Mouse (Mus musculus) frontal cortex, postnatal 25 days (tissue): ENCODE measurements around the gene Serping1.
A peak's percentile ranks its signal among the peaks of the same experiment; 100 is the strongest.
"Not testable (repeated sequence)": the region's sequence is repeated elsewhere in the genome, so short reads cannot be mapped to it uniquely, and the experiment has no call there.

Source experiments
- DNase-seq, 2 experiments: peaks; one replicate each; pipeline ENCODE4 v3.0.0; 2022; ENCODE audit warnings: low spot score in 2 of 2

The Serping1 gene

DNA sequence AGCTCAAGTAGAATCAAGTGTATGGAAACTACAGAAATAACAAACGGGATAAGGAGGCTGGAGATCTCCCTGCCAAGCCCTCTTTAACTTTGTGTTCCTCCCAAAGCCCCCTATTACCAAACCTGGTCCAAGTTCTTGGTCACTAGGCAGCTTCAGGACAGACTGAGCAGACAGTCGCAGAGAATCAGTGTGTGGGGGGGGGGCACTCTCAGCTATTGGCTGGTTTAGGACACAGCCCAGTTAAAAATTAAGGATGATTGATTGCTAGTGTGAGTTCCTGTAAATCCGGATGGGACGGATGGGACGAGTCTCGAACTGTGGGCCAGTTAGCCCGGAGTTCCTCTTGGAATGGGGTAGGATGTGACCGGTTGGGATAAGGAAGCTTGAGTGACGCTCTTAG lies at the start of gene Serping1:
TSS of gene Serping1 (minus strand) at position 204 of the 400 bp plus-strand sequence.
- no peak for DNase-seq

DNA sequence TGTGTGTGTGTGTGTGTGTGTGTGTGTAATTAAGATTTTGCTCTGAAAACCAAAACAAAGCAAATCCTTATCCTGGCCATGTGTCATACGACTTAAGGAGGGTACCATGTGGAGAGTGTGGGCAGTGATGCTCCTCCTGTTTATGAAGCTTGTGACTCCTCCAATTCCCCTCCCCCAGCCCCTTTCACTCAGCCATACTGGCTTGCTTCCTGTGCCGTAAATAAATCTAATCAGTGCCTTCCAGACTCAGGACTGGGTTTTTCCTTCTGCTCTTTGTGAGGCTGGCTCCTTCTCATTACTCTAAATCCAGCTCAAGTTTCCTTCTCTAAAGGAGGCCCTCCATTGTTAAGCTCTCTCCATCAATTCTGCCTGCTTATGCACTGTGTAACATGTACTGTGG lies 48.0 kb upstream of the Serping1 start:
- no peak for DNase-seq

DNA sequence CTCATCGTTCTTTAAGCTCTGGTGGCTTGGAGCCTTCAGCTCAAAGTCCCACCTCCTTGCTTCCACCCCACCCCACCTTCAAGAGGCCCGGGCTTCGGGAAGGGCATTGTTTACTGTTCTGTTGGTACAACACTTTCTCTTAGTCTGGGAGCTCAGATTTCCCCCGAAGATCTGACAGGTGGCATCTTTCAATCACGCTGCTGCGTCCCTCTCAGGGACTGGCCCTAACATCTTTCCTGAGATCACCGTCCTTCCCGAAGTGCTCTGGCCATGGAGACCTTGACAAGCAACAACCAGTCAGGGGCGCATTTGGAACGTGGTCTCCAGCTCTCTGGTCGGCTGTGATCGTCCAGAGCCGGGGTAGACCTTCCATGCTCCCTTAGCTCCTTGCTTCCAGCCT lies 47.3 kb upstream of the Serping1 start, which contains the start of gene Smtnl1:
TSS of gene Smtnl1 (minus strand) at position 101 of the 400 bp plus-strand sequence.
- DNase-seq = no peak

DNA sequence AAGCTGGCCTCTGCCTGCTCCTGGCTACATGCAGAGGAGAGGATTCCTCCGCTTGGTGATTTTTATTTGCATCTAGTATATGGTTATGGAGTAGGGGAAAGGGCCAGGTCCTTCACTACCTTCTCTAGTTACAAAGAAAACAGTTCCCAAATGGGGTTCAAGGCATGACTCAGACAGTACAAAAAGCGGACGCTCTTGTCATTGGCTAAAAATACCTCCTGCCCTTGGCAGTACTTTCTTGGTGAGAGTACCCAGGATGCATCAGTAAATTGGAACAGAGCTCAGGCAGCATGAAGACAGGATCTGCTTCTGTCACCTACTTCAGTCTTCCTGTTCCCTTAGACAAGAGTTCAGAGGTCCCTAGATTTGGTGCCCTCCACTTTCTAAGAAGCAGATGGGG lies 44.6 kb upstream of the Serping1 start:
- no peak for DNase-seq

DNA sequence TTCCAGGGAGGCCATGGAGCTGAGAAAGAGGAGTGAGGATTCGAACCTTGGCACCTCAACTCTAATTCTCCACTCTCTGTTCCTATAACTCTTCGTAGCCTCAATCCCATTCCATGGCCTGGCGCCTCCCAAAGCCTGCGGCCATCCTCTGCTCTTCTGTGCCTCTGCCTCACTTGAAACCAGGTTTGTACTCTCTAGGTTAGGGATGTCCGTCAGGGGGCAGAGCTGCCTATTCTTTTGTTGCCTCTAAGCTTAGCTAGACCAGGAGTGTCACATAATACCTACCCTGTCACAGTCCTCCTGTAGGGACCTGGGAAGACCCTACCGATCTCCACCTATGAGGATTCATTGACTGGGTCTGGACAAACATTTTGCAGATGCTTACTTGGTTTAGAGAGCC lies 37.4 kb upstream of the Serping1 start:
- DNase-seq = no peak

DNA sequence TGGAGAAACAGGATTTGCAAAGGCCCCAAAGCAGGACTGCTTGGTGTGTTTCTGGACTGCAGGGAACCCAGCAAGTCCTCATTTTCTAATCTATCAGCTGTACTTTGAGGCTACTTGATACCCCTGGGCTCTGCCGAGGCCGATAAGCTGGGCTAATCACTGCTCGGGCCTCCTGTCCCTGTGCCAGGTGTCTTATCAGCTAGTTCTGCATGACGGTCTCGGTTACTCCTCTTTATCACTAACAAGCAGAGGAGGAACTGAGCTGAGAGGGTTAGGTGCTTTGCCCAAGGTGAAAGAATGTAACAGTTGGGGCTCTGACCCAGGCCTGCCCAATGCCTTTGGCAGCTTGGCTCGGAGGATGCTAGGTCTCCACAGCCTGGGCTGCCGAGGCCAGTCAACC lies 36.6 kb upstream of the Serping1 start:
- DNase-seq = no peak

DNA sequence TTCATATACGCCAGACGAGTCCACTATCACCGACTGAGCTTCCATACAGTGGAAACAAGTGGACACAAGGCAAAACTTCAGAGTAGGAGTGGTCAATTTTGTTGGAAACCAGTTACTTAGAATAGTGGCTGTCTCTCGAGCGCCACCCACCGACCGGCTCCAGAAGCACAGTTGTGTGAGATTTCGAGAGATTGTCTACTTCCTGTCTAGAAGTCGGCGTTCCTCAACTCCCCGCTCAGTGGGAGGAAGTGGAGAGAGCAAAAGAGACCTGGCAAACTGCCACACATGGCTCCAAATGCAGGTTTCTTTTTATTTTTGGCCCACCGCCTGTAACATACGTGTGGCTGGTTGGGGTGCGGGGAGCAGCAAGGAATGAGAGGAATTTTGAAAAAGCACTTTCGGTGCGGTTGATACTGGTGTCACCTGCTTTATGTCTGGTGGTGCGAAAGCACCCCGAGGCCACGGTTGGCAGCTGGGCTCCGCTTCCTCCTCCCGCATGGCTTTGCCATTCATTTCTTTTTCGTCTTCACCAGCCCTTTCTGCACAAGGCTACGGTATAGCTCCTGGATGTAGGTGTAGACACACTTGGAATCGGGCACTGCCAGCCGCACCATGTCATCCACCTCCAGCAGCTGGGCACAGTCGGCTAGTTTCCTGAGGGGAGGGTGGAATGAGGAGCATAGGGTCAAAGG lies 35.8 kb upstream of the Serping1 start:
- DNase-seq = peak; percentile 78 to 83

DNA sequence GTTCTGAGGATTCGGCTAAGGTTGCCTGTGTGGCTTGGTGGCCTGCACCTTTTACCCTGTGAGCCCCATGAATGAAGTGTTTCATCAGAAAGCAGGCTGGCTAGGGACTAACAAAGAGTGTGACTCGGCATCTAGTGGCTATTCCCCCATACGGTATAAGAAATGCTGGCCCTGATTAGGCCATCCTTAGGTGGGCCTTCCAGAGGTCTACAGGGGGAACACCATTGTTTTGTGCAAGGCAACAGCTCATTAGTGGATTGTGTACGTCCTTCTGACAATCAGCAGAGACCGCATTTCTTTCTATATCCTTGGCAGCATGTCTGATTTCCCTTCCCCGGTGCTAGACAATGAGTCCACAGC lies 35.3 kb upstream of the Serping1 start:
- DNase-seq = no peak

DNA sequence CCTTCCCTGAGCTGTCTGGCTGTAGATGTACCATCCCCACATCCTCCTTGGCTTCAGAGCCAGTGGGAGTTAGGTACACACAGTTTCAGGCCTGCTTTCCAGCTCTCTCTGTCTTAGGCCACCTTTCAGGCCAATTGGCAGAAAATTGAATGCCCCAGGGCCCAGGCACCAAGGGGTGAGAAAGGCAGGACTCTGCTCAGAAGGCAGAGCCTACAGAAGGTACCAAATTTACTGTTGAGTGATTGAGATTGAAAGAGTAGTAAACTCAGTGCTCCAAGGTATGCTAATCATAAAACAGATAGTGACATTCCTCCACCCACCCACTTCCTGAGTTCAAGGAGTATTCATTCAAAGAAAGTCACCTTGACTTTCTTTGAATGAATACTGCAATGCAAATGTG lies 34.1 kb upstream of the Serping1 start:
- DNase-seq = no peak

DNA sequence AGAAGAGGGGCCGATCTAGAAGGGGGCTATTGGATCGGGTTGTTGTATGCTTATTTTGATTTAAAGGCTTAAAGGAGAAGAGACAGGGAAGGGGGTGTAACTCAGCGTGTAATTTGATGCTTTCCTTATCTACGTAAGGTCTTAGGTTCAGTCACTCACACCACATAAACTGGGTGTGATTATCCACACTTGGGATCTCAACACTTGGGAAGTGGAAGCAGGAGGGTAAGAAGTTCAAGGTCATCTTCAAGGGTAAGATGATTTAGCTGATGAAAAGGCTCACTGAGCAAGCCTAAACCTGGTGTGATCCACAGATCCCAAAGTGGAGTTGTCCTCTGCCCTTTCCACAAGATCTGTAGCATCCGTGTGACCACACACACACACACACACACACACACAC lies 31.3 kb upstream of the Serping1 start:
- no peak for DNase-seq

DNA sequence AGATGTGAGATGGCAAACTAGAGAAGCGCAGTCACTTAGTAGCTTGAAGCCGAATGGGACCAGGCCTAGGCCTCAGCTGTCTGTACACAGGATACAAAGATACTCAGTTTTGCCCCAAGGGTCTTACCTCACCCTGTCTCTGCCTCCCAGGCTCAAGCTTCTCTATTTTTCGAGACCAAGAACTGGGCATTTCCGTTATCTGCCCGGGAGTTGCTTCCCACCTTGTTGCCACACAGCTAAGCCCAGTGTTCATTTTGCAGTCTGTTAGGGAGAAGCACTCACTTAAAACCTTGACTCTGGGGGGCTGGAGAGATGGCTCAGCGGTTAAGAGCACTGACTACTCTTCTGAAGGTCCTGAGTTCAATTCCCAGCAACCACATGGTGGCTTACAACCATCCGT lies 28.7 kb upstream of the Serping1 start:
- DNase-seq = no peak

DNA sequence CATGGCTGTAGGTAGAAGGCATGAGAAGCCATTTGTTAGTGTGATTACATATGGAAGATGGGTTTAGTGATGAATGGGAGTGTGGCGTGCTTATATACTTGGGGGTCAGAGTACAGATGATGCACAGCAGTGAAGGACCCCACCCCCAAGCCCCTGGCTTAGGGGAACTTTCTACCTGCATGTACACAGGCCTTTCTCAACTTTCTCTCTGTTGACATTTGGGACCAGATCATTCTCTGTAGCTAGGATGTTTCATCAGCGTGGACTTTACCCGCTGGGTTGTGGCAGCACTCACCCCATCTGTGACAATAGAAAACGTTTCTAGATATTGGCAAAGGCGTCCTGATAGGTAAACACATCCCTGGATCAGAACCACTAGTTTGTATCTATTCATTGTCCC lies 26.0 kb upstream of the Serping1 start:
- DNase-seq = not testable (repeated sequence)

DNA sequence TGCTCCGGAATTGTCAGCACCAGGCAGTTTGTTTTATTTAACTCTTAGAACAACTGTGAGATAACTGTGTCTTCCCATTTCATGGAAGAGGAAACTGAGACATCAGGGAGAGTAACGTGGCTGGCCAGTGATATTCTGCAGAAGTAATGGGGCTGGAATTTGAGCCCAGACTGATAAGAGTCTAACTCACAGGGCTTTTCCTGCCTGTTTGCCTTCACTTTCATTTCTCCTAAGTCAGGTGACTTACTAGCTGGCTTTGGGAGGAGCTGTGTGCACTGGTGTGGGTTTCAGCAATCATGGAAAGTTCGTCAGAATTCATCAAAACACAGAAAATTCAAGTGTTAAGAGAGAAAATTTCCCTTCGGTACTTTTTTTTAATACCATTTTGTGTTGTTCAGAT lies 25.1 kb upstream of the Serping1 start:
- no peak for DNase-seq

DNA sequence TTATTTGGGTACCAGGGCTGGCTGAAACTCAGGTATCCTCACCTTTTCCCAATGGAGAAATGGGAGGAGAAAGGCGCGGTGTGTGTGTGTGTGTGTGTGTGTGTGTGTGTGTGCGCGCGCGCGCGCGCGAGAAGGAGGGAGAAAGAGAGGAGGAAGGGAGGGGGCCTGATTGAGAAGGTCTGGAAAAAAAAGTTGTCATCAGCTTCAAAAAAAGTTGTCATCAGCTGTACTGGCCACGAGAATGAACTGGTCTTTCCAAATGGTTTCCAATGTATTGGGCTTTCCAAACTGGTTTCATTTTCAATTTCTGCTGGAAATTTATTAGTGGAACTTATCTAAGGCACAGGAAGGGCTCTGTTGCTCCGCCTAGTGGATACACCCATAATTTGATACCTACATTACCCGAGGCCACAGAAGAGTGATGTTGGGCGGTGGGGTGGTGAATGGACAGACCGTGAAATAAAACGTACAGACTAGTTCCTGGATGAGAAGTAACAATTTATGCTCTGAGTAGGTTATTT lies 23.9 kb upstream of the Serping1 start:
- DNase-seq = peak; percentile 17 to 47

DNA sequence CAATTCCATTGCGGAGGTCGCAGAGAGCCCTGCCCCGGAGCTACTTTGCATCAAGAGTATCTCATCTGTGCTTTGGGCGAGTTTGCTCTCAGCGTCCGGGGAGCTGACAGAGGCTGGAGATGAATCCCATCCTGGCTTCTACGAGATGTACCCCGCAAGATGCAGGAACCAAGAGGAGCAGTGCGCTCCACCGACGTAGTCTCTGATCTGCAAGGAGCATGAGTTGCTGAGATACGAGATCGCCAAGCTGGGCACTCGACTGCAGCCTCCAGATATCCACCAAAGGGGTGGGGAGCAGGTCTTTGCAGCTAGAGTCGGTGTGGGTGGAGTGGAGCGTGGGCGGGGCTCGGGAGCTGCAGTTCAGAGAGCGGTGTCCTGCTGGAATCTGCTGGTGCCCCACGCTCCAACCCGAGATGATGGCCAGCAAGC lies 23.3 kb upstream of the Serping1 start, which contains the start of gene Ube2l6:
TSS of gene Ube2l6 (plus strand) at position 336 of the 429 bp plus-strand sequence.
- DNase-seq = peak; percentile 39 to 57

DNA sequence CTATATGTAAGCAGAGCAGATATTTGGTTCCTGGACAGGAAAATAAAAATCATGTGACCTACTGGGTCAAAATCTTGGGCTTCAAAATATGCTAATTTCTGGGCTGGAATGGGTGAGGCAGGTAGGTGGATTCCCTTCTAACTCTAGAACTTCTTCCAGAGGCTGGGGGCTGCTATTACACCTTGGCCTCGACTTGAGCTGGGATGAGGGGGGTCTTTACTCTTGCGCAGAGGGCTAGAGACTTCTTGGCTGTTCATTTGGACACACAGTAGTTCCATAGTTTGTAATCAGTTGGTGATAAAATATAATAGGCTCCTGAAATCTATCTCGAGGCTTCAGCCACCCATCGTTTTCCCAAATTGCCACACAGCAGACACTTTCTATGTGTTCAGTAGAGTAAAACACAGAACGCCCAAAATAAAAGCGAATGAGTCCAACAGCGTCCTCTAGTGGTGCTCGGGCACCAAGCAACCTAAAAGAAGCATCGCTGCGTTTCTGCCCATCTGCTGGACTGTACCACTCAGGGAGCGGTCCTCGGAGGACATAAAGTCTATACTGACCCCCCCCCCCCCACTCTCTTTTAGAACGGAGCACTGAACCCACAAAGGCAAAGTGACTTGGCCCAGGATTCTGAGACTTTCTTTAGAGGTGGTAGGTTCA lies 22.7 kb upstream of the Serping1 start:
- peak; percentile 71 to 76 for DNase-seq

DNA sequence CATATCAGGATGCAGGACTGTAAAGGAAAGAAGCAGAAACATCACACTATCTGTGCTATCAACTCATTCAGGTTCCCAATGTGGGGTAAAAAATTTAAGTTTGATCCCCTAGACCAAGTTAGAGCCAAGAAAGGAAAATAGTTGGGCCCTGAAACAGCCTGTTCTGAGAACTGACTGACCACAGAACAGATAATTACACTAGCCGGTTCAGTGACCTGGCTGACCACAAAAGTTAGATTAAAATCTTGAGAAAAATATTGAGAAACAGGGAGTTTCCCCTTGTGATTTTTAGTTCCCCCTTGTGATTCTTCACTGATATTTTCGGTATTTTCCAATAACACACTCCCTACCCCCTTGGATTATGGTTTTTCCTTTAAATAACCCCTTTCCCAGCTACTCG lies 18.6 kb upstream of the Serping1 start:
- no peak for DNase-seq

DNA sequence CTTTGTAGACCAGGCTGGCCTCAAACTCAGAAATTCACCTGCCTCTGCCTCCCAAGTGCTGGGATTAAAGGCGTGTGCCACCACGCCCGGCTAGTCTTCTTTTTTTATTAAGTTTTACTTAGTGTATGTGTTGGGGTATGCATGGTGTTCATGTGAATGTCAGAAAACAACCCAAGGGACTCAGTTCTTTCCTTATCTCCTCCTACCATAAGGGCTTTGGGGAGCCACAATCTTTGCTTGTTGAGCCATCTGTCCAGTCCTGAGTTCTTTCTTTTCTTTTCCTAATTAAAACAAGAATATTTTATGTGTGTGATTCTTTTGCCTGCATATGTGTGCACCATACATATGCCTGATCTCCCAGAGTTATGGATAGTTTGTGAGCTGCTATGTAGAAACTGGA lies 17.9 kb upstream of the Serping1 start:
- DNase-seq = no peak

DNA sequence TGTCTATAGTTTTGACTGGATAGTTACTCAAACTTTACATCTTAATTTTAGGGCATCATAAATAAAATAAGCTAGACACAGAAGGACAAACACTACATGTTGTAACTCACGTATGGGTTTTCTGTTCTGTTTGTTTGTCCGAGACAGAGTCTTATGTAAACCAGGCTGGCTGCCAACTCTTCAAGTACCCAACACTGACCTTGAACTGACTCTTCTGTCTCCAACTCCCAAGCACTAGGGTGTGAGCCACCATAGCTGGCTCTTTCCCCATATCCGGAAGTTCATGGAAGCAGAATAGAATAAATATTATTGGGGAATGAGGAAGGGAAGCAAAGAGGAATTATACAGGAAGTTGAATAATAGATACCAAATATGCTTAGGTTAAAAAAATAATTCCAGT lies 17.3 kb upstream of the Serping1 start:
- no peak for DNase-seq

DNA sequence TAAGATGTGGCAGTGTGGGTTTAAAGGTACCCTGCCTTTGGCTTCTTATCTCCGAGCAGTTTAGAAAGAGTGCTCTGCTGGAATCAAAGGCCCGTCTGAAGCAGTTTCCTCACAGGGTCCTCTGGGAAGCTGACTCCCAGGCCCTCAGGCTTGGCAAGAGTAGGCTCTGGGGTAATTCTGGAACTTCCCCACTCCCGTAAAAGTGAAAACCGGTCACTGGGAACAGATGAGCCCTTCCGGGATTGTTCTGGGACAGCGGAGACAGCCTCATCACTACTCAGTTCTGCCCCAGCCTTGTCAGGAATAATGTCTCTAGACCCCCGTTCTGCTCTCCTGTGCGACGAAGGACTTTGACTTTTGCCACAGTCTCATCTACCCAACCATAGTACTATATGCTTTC lies 15.2 kb upstream of the Serping1 start:
- DNase-seq = no peak

DNA sequence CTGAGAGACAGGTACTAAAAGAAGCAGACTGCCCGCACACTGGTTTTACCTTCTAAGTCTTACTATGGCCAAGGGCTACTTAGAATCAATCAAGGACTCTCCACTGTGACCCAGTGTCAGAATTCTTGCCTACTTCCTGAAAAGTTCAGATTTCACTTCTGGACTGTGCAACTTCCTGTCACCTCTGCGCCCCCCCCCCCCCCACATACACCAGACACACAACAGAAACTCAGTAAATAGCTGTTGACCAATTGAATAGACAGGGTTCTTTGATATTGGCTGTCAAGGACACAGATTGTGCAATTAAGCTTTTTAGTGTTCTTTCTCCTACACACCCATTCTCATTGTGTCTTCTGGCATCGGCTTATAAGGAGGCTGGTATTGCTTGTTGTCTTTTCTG lies 13.1 kb upstream of the Serping1 start:
- no peak for DNase-seq

DNA sequence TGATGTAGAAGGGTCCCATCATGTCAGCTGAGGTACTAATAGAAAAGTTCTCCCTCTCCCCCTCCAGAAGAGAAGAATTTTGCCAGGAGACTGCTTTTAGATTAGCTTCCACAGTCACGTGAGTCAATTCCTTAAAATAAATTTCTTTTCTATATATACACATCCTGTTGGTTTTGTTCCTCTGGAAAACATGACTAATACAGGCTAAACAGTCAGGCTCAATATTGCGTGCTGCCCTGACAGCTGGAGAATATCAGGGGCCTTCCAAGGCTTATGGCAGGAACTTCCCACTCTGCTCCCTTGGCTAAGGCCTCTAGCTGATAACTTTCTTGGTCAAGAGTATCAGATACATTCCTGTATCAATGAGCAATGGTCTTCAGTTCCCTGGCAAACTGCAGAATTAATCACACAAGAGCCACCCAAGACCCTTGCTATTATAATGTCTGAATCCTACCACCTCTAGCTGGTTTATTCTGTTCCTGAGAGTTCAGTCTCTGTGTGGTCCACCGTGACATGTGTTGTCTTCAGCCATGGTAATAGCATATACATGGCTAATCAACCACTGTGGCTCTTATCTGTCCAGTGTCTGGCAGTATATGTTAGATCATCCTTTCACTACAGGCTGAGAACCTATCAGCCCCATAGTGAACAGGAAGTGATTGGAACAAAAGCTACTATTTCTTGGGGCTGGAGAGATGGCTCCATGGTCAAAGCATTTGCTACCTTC lies 8.8 kb upstream of the Serping1 start:
- DNase-seq = no peak

DNA sequence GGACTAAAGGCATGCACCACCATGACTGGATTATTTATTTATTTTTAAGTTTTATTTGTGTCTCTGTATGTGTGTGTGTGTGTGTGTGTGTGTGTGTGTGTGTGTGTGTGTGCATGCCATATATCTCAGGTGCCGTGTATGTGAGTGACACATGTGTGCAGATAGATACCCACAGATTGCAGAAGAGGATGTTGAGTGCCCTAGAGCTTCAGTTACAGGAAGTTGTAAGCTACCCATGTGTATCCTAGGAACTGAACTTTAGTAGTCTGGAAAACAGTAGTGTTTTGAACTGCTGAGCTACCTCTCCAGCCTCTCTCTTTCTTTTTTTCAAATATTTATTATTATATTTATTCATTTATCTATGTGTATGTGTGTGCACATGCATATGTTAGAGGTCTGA lies 8.1 kb upstream of the Serping1 start:
- no peak for DNase-seq
